Mouse (Mus musculus) testis, adult 2 months (tissue): ENCODE results near the gene 5330417H12Rik.

Experiments used
- CTCF ChIP-seq: fragments of 200-500 bp; IDR thresholded peaks from 2 replicates; pipeline ENCODE4 v1.5.1; 2012; ENCODE audit warnings: low read depth, mild to moderate bottlenecking, inconsistent platforms, low read length, moderate library complexity; ENCODE audit not compliant: control insufficient read depth, insufficient read depth, insufficient replicate concordance
- POLR2A ChIP-seq: fragments of 200-500 bp; IDR thresholded peaks from 2 replicates; pipeline ENCODE4 v1.6.1; 2012; ENCODE audit warnings: low read depth, mild to moderate bottlenecking, inconsistent platforms, low read length, moderate library complexity; ENCODE audit not compliant: control insufficient read depth

- TF ChIP-seq CTCF (no peak), POLR2A (no peak)
Observed at GRCm38 (mm10) chr7:107659186-107659918, 34.4 kb upstream of the 5330417H12Rik start.
